Mouse (Mus musculus) brain, embryonic 14.5 days (tissue): ENCODE measurements at regions not wholly inside any gene's neighbourhood (a gene's known extent, or its start where the extent isn't known, plus 50 kb on each side); places are given as distances from the start of the nearest gene placed in this dataset.

Source experiments
- DNase-seq: peaks from one replicate; pipeline ENCODE4 v3.0.0-alpha.2; 2011; ENCODE audit warnings: low read depth
- CTCF ChIP-seq: fragments of 200-500 bp; IDR thresholded peaks from 2 replicates; pipeline ENCODE4 v1.5.1; 2012; ENCODE audit warnings: inconsistent platforms, mild to moderate bottlenecking, moderate library complexity, borderline replicate concordance; ENCODE audit not compliant: insufficient read depth, insufficient read length; ENCODE audit errors: extremely low read depth
- POLR2A ChIP-seq: fragments of 200-500 bp; IDR thresholded peaks from 2 replicates; pipeline ENCODE4 v1.6.1; 2012; ENCODE audit warnings: mild to moderate bottlenecking, inconsistent platforms, borderline replicate concordance; ENCODE audit not compliant: poor library complexity, insufficient read depth, insufficient read length, severe bottlenecking; ENCODE audit errors: extremely low read depth

DNA sequence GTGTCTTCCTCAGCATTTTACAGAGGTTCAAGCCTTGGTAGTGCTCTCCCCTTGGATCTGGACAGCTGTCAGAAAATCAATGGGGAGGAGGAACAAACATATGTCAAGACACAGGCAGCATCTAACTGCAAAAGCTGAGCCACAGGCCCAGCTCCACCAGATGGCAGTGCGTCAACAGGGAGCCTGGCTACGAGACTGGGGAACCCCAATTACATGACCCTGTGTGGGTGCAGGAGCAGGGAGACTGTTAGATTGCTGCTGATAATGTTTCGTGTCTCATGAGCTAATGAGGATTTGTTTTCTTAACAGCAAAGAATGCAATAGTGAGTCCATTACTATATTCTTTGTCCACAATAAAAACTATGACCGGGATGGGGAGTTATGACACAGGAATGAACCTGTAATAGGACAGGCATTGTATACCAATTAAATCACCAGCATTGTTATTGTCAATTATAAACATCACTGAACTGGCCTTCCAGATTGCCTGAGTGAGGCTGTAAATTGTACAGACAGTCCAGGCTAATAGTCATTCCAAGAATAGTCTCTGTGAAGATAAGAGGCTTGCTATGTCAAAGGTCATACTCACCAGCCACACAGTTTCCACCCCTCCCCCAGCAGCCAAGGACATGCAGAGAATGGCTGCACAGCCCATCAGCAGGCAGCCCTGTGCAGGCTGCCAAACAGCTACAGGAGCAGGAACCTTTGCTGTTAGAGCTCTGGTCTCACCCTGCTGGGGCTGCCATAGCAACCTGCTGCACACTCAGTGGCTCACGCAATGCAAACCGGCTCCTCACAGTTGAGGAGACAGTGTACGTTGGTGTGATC lies 58.8 kb upstream of the Barx2 start:
- TF ChIP-seq POLR2A (no peak), CTCF (peak; percentile 91)

GRCm38 (mm10) chr9:31972629-31972993 lies 59.3 kb upstream of the Barx2 start:
- TF ChIP-seq POLR2A, result no peak
- no peak for TF ChIP-seq CTCF
- DNase-seq, result no peak

More for the DNA sequence above, 58.8 kb upstream of the Barx2 start:
- DNase-seq, result peak; percentile 86

DNA sequence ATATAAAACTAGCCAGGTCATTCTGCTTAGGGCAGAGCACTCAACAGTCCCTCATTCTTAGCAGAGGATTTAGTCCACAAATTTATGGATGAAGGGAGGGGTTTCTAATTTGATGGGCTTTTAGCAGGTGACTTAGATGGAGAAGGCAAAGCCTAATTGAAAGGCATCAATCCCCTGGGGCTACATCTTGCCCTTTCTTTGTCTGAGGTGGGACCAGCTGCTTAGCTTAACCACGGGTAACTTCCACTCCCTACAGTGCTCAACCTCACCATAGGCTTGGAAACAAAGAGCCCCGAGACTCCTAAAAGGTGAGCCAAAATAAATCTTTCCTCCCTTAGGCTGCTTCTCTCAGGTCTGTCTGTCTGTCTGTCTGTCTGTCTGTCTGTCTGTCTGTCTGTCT lies 62.9 kb upstream of the Barx2 start:
- DNase-seq, result no peak
- TF ChIP-seq CTCF (no peak), POLR2A (no peak)

GRCm38 (mm10) chr9:31978071-31978470 lies 64.8 kb upstream of the Barx2 start:
- no peak for DNase-seq
- TF ChIP-seq POLR2A (no peak), CTCF (no peak)

DNA sequence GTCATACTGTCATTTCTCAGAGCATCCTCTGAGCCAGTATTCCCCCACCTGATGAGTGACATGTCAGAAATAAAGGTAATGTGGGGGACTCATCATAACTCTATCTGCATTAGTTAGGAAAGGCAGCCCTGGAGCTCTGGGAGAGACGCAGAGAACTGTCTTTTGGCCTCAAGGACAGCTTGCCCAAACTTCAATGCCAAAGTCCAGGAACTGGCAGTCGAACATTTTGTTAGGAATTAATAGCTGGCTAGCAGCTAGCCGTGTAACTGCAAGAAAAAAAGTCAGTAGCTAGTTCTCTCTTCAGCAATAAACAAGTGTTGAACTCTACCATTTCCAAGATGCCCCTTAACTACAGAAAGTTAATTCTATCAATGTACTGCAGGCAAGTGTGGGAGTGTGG lies 65.9 kb upstream of the Barx2 start:
- TF ChIP-seq CTCF, result no peak
- no peak for TF ChIP-seq POLR2A
- no peak for DNase-seq

- TF ChIP-seq POLR2A (no peak), CTCF (no peak)
- no peak for DNase-seq
Measured at GRCm38 (mm10) chr9:31980459-31980858, 67.2 kb upstream of the Barx2 start.

DNA sequence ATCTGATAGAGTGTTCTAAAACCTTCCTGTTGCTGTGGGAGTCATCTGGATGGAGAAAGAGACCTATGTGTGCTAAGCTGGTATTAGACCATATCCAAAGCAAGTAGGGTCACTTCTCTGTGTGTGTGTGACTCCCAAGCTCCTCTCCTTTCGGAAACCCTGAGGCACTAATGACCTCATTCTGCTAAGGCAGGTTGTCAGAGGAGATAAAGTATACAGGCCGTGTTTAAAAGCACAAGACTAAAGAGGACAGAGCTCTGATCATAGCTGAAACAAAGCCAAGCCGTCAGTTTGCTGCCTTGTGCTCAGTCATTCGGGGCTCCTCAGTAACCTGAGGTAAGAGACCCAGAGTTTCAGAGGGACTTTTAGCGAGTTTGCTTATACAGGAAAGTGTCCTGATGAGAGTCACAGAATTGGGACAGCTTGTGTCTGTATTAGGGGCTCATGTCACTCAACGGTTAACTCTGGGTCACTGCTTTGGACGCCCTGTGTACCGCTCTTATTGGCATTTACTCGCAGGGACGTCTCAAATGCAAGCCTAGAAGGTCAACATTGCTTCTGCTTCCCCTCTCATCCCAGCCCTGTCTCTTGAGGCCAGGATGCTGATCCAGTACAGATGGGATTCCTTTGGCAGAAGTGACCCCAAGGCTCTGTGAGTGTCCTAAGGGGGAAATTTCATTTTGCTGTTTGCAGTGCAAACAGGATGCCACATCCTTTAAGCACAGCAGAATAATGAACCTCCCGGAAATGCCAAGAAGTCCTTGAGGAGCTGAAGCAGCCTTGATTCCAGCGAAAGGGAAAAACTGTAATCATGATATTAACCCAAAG lies 70.7 kb upstream of the Barx2 start:
- TF ChIP-seq POLR2A (no peak), CTCF (no peak)
- DNase-seq, result no peak

DNA sequence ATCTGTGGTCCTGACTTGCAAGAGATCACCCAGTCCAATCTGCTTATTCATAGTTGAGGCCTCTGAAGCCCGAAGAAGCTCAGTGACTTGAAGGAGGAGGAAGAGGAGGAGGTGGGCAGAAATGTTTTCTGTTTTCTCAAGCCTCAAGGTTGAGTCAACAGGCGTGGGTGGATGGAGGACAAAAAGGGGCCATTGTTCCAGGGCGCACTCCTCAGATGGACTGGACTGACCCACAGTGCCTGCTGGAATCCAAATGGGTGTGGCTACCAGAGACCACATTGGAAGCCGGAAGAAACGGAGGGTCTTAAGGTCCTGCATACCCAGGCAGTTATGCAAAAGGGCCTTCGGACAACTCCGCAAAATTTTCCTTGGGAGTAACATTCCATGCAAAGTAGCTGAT lies 75.6 kb upstream of the Barx2 start:
- DNase-seq, result no peak
- TF ChIP-seq POLR2A (no peak), CTCF (no peak)

DNA sequence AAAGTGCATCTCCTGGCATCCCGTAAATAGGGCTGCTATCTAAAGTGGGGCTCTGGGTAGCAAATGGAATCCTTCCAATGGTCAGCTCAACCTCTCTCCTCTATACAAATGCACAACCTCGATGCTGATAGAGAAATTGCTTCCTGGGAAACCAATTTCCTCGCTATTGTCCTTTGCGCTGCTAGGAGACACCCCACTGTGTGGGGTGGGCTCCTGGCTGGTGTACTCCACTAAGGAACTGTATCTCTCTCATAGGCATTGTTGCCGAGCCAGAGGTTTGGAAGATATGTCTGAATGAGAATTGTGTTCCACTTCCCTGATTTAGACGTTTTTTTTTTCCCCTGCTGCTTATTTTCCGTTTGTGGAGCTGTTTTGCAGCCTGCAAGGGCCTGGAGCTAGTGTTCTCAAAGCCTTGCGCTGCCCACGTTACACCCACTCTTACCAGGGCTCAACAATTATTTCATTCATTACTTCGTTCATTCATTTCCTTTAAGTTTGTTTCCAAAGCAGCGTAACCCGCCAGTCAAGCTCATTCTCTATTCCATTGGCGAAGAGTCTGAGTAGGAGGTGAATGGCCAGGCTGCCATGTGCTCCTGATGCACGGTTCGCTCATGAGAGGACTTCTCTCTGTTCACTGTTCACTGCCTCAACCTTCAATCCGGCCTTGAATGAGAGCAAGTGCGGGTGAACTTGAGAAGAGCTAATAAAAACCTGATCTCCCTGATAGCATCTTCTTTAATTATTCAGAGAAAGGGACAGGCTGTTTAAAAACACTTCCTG lies 76.5 kb upstream of the Barx2 start:
- DNase-seq, result peak; percentile 70
- TF ChIP-seq POLR2A, result no peak
- no peak for TF ChIP-seq CTCF

- DNase-seq, result no peak
- TF ChIP-seq POLR2A (no peak), CTCF (no peak)
Measured at GRCm38 (mm10) chr9:31990456-31990855, 77.2 kb upstream of the Barx2 start.
